Mouse (Mus musculus) c-Kit-positive CD71-positive TER-119-positive erythroid progenitor cells, embryonic 14.5 days (primary cell): Measurements from ENCODE around the gene Gdf15.

Experiments used
- DNase-seq: peaks from one replicate; pipeline ENCODE4 v3.0.0-alpha.2; 2013; ENCODE audit warnings: low spot score

Gene Gdf15

GRCm38 (mm10) chr8:70628986-70629490 is 3.2 kb downstream of the Gdf15 start:
- no peak for DNase-seq

GRCm38 (mm10) chr8:70627041-70627440 is 5.2 kb downstream of the Gdf15 start:
- no peak for DNase-seq

DNA sequence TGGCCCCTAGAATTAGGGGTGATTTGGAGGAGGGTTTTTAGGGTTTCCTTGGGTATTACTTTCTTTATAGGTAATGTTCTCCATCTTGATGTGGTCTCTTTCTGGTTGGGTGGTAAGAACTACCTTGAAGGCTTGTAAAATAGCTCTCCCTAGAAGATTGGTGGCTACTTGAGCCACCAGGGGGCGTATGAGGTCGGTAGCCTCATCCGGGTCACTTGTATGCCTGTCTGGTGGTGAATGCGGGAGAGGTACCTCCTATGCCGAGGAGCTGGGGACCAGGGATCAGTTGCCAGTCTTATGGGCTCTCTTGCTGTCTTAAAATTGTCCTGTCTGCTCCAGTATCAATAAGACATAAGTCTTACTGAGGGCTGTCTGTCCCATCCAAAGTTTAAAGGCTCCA is 7.2 kb downstream of the Gdf15 start:
- DNase-seq = peak; percentile 44

DNA sequence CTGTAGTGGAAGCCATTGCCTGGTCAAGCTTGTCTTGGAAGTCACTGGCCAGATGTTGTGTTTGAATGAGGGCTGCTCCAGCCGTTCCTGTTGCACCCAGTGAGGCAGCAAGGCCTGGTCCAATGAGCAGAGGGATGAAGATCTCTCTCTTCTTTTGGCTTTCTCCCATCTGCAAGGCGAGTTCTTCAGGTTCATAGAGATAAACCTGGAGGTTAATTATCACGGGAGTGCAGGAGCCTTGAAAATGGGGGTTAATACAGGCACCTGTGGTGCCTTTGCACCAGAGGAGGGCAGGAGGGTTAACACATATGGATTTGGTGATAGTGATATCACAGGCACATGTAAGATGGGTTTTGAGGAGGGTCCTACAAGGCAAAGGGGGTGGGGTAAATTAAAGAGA is 10.0 kb downstream of the Gdf15 start:
- peak; percentile 80 for DNase-seq

GRCm38 (mm10) chr8:70618888-70619334 is 13.3 kb downstream of the Gdf15 start:
- peak; percentile 90 for DNase-seq

GRCm38 (mm10) chr8:70617985-70618384 is 14.3 kb downstream of the Gdf15 start:
- peak; percentile 39 for DNase-seq

DNA sequence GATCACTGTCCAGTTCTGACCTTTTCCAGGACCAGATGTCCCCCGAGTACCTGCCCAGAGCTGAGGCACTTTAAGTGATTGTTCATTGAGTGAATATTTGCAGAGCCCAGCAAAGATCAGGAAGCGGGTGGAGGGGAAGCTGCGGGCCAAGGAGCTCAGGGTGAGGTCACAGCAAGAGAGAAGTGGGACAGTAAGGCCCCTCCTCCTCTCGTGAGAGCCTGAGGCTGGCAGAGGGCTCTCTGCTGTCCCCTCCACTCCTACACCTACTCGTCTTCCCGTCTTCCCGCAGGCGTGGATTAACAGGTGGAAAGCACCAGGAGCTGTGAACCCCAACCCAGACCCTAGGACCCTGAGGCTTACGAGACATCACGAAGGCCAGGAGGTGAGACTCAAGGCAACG is 15.6 kb downstream of the Gdf15 start:
- no peak for DNase-seq

GRCm38 (mm10) chr8:70615894-70616293 is 16.4 kb downstream of the Gdf15 start, which contains the start of gene Lrrc25:
Gene Lrrc25, plus strand, starts transcription at chr8:70616155.
- no peak for DNase-seq

GRCm38 (mm10) chr8:70615281-70615680 is 17.0 kb downstream of the Gdf15 start:
- DNase-seq = no peak

GRCm38 (mm10) chr8:70614469-70614868 is 17.8 kb downstream of the Gdf15 start:
- DNase-seq = no peak

- no peak for DNase-seq
Observed at GRCm38 (mm10) chr8:70613763-70614162, 18.5 kb downstream of the Gdf15 start.

DNA sequence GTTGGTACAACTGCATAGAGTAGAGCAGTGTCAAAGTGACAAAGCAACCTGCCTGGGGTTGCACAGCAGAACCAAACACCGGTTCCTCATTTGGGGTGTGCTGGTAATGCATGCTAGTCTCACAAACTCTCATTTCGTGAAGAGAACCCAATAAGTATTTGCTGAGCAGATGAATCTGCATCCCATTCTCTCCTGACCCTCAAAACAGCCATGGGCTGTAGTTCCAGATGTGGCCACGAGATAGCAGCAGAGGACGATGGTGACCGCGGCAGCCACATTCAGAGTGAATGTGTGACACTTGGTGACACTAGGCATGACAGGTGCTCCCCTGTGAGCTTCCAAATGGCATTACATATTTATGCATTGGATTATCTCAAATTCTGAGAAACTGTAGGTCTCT is 20.4 kb downstream of the Gdf15 start:
- DNase-seq = peak; percentile 91

DNA sequence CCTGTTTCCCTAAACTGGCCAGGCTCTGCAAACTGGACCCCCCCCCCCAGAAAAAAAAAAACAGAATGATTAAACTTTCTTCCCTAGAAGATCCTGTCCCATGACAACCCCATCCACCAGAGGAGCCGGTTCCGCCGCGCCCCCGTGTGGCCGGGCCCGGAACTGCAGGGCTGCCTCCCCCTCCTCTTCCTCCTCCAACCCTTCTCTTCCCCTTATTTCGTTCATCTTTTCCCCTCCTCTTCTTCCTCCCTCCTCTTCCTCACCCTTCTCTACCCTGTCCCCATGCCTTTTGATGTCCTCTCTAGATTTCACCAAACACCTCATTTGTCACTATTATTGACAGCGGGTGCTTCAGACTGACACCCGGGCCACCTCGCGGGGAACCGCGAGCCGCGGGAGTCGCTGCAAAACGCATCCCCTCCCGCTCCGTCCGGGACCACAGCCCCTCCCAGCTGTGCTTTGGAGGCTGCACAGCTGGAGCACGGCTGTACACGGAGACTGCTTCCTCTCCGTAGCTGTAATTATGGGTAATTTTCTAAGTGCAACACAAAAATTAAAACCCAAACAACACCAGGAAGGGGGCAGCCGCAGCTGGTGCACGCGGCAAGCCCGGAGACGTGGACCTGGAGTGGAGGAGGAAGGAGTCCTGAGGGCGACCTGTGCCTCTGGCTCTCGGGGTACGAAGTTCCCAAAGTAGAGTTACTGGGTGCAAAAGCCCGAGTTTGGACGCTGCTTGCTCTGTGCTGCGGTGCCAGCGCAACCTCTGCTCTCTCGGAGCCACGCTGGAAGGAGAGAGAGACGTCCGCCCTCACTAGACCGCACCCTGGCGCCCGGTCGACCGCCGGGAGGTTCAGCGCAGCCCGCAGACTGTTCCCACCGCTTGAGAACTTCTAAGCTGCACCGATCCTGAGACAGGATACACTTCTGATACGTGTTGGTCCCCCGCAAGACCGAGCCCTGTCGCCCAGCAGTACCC is 21.2 kb downstream of the Gdf15 start:
- peak; percentile 80 for DNase-seq

GRCm38 (mm10) chr8:70609849-70610795 is 22.1 kb downstream of the Gdf15 start:
- peak; percentile 80 for DNase-seq

DNA sequence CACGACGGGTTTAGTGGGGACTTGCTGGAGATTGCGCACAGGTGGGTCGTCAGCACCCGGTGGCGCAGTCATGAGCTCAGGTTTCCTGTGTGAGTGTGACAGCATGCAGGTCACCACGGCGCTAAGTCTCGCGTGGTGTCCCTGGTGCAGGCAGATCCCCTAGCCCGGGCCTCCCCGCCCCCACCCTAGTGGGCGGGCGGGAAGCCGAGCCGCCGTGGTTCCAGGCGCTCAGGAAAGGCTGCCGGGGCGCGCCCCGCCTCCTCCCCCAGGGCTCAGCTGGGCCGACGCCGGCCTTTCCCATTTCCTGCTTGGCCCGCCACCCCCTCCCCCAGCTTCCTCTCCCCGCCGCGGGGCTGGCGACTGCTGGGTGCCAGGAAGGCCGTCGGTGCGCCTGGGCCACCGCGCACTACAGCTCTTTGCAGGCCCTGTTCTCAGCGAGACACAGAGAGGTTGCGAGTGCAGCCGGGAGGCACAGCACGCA is 22.8 kb downstream of the Gdf15 start:
- peak; percentile 50 for DNase-seq

DNA sequence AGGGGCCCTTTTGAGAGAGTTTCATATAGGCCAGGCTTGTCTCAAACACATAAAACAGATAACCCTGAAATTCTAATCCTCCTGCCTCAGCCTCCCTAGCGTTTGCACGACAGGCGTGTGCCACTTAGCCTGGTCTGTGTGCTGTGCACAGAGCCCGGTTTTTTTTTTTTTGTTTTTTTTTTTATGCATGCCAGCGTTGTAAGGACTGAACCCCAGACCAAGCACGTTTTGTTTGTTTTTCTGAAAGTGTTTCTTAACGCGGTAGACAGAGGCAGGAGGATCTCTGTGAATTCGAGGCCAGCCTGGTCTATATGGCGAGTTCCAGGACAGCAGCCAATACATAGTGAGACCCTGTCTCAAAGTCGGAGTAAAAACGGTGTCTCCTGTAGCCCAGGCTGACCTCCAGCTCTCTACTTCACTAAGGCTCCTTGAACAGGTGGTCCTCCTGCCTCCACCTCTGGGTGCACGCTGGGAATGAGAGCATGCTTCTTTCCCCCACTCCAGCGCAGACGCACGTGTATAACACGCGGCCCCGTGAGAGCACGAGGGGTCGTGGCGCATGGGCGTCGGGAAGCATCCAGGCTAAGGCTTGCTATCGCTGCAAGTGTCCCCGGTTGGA is 23.4 kb downstream of the Gdf15 start, which contains the start of gene Ssbp4:
Gene Ssbp4 (minus strand): TSS at position 124 of the 619 bp plus-strand sequence.
- peak; percentile 34 for DNase-seq

GRCm38 (mm10) chr8:70607898-70608748 is 24.1 kb downstream of the Gdf15 start:
- peak; percentile 52 for DNase-seq

- no peak for DNase-seq
Observed at GRCm38 (mm10) chr8:70607603-70607897, 24.7 kb downstream of the Gdf15 start.

DNA sequence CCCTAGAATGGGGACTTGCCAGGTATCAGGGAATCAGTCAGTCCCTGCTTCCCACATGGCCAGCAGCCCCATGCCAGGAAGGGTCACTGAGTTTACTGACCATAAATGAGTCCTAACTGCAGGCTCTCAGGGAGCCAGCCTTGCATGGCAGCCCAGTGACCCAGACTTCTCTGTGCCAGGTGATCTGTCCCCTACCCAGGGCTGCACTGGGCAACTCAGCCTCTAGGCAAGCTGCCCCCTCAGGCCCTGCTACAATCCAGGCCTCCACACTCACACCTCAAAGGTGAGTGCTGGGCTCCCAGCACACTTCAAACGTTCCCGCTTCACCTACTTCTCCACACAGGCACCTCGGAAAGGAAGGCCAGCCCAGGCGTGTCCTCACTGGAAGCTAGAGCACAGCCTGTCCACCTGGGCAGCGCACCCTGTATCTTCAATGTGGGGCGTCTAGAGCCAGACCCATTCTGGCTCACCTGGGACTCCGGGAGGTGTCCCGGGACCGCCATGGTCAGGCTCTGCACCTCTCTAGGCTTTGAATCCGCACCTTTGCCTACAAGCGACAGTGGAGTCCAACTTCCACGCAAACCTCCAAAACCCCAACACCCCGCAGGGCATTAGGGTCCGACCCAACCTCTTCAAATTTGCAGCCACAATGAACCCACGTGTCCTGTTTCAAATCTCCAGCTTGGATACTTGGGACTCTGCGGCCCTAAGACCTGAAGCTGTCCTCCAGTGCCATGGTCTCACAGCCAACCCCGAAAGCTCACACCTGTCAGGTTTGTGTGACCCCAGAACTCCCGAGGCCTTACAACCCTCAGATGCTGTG is 25.3 kb downstream of the Gdf15 start:
- DNase-seq = no peak
